Mouse (Mus musculus) bone marrow, adult 2 months (tissue): Measurements from ENCODE around the gene Abca3.

Source experiments
- CTCF ChIP-seq: fragments of 200-500 bp; IDR thresholded peaks from 2 replicates; pipeline ENCODE4 v1.5.1; 2011; ENCODE audit warnings: low read length, control low read depth; ENCODE audit not compliant: control insufficient read depth, insufficient read depth
- POLR2A ChIP-seq: fragments of 200-500 bp; IDR thresholded peaks from 2 replicates; pipeline ENCODE4 v1.6.1; 2011; ENCODE audit warnings: low read depth, mild to moderate bottlenecking, control low read depth, low read length, borderline replicate concordance; ENCODE audit not compliant: control insufficient read depth

GRCm38 (mm10) chr17:24325051-24325450 lies 26.7 kb upstream of the Abca3 start:
- TF ChIP-seq POLR2A (no peak), CTCF (no peak)
